Mouse (Mus musculus) heart, postnatal 0 days (tissue): ENCODE measurements around the gene Slc35f6. TPM values are rescaled to one million over a fixed set of nuclear protein-coding genes. Genes with fewer than 3 reads are reported as not detected.

Experiments
- ATAC-seq: fragments of 200-750 bp; cut with Nextera tagmentation; 2 replicates; pipeline ENCODE4 v1.8.0; 2017; ENCODE audit warnings: low read depth, moderate number of reproducible peaks, moderate library complexity; ENCODE audit not compliant: insufficient read depth
- DNase-seq: peaks from one replicate; pipeline ENCODE4 v3.0.0-alpha.2; 2016; ENCODE audit warnings: low spot score
- H3K27ac ChIP-seq: fragments of 300-500 bp; sonication (generic); 2 replicates; pipeline ENCODE4 v1.5.1; 2014; ENCODE audit warnings: low read depth, mild to moderate bottlenecking
- H3K27me3 ChIP-seq: fragments of 300-500 bp; sonication (generic); 2 replicates; pipeline ENCODE4 v1.6.1; 2014; ENCODE audit warnings: low read length, mixed read lengths; ENCODE audit not compliant: control insufficient read depth, insufficient read depth
- H3K36me3 ChIP-seq: fragments of 300-500 bp; sonication (generic); replicated peaks from 2 replicates; pipeline ENCODE4 v1.6.1; 2014; ENCODE audit warnings: low read length, mixed read lengths; ENCODE audit not compliant: control insufficient read depth, insufficient read depth
- H3K4me1 ChIP-seq: fragments of 300-500 bp; sonication (generic); 2 replicates; pipeline ENCODE4 v1.6.1; 2014; ENCODE audit warnings: antibody characterized with exemption; ENCODE audit not compliant: control insufficient read depth, insufficient read depth
- H3K4me2 ChIP-seq: fragments of 300-500 bp; sonication (generic); 2 replicates; pipeline ENCODE4 v1.6.1; 2014; ENCODE audit warnings: low read depth, mild to moderate bottlenecking, low read length, moderate library complexity
- H3K4me3 ChIP-seq: fragments of 300-500 bp; sonication (generic); 2 replicates; pipeline ENCODE4 v1.5.1; 2014; ENCODE audit warnings: low read depth, low read length
- H3K9ac ChIP-seq: fragments of 300-500 bp; sonication (generic); replicated peaks from 2 replicates; pipeline ENCODE4 v1.6.1; 2014; ENCODE audit warnings: low read depth, low read length, mixed read lengths
- H3K9me3 ChIP-seq: fragments of 300-500 bp; sonication (generic); replicated peaks from 2 replicates; pipeline ENCODE4 v1.6.1; 2016; ENCODE audit warnings: low read length; ENCODE audit not compliant: control insufficient read depth
- CTCF ChIP-seq: IDR thresholded peaks from 2 replicates; pipeline ENCODE4 v1.5.1; 2016; ENCODE audit warnings: antibody characterized with exemption, control low read depth, low read depth
- EP300 ChIP-seq: IDR thresholded peaks from 2 replicates; pipeline ENCODE4 v1.6.1; 2016; ENCODE audit warnings: antibody characterized with exemption, low read depth
- WGBS: fragments of 180-500 bp; shearing (Covaris S2); extraction: QIAGEN DNeasy Blood & Tissue Kit; methylation state at CpG from one replicate; pipeline ENCODE4 v1.1.7; 2014; 5-methylcytosine and 5-hydroxymethylcytosine counted together
- polyA plus RNA-seq: library from polyadenylated mRNA; unstranded; fragments of >200 nt; fragmentation: Nextera tagmentation; extraction: Ambion mirVana; gene quantifications from 2 replicates; pipeline ENCODE4 v1.2.1, GENCODE M21; 2015
- total RNA-seq: library from RNA; depleted of rRNA; stranded (reverse); fragments of >200 nt; gene quantifications from 2 replicates; pipeline ENCODE4 v1.2.3, GENCODE M21; 2014; ENCODE audit warnings: low replicate concordance

Slc35f6 gene
- total and polyA plus RNA-seq, 2 experiments from 2014 or later: 30.5 to 86.8 TPM

DNA sequence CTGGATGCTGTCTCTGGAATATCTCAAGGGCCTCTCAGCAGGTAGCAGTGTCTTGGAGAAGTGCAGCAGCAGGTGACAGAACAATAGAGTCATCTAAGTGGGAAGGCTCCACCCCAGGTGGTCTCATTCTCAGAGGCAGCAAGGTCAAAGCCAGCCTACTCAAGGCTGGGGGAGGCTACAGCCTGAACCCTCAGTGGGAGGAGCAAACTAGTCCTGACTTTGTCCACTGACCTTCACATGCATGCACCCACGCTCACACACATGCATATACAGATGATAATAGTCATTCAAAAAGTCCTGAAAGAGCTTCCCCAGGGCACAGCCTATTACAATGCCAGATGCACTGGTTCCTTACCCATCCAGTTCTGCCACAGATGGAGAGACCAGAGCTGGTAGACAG, 12.5 kb downstream of the Slc35f6 start:
- Histone ChIP-seq H3K4me3 (no peak overlapping the region), H3K27me3 (no peaks in the 10 kb centered on the region), H3K4me1 (no peaks in the 10 kb centered on the region), H3K9ac (no peak overlapping the region), H3K36me3 (peaks cover 35% of the 10 kb centered on the region), H3K9me3 (no peaks in the 10 kb centered on the region), H3K27ac (no peak overlapping the region), H3K4me2 (no peak overlapping the region)
- ATAC-seq: 0 out of 2 replicates have a peak, but pooled peaks have one; percentile 19
- TF ChIP-seq CTCF (no peak), EP300 (no peak)
- 68% methylated on average over 1 of the region's 1 CpGs for WGBS
- DNase-seq: no peak

DNA sequence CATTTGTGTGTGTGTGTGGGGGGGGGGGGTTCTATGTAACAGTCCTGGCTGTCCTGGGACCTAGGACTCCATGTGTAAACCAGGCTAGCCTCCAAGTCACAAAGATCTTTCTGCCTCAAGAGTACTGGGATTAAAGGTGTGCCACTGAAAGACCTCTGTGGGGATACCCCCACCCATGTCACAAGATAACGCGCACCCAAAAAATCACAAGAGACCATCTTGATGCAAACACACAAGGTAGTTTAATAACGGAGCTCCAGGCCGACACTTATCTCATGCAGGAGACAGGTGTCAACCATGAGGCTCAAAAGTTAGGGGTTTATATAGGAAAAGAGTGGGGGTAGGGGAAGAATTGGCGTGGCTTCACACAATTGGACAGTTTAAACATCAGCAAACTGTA, 13.1 kb downstream of the Slc35f6 start:
- Histone ChIP-seq H3K27me3 (no peaks in the 10 kb centered on the region), H3K9me3 (no peaks in the 10 kb centered on the region), H3K4me3 (no peak overlapping the region), H3K4me2 (no peak overlapping the region), H3K9ac (no peak overlapping the region), H3K27ac (no peak overlapping the region), H3K36me3 (peaks cover 30% of the 10 kb centered on the region), H3K4me1 (no peaks in the 10 kb centered on the region)
- TF ChIP-seq EP300 (no peak), CTCF (no peak)
- no peak for ATAC-seq
- WGBS: 94% methylated on average over 5 of the region's 5 CpGs
- DNase-seq: no peak

DNA sequence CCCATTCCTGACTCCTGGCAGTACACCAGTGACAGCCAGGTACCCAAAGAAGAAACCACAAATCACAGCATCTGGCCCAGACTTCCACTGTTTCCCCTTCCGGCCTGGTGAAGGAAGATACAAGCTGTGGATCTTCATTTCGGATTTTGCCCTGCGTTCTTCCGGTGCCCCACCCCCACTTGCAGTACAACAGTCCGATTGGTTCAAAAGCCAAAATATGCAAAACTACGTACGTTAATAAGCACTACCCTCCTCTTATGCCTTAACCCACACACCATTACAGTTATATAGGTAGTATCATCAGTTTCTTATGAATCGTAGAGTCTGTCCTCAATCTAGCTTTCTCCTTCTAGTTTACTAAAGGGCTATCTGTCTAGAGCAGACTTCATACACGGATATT, 17.6 kb downstream of the Slc35f6 start:
- Histone ChIP-seq H3K4me3 (no peak overlapping the region), H3K27ac (peak overlapping the region; percentile 95), H3K4me1 (peaks cover 6% of the 10 kb centered on the region), H3K27me3 (no peaks in the 10 kb centered on the region), H3K36me3 (peaks cover 4% of the 10 kb centered on the region; the same call in 1 of the 2 replicates), H3K4me2 (no peak overlapping the region), H3K9me3 (no peaks in the 10 kb centered on the region), H3K9ac (no peak overlapping the region)
- TF ChIP-seq EP300 (no peak), CTCF (no peak)
- no peak for ATAC-seq
- 89% methylated on average over 9 of the region's 9 CpGs for WGBS
- no peak for DNase-seq

DNA sequence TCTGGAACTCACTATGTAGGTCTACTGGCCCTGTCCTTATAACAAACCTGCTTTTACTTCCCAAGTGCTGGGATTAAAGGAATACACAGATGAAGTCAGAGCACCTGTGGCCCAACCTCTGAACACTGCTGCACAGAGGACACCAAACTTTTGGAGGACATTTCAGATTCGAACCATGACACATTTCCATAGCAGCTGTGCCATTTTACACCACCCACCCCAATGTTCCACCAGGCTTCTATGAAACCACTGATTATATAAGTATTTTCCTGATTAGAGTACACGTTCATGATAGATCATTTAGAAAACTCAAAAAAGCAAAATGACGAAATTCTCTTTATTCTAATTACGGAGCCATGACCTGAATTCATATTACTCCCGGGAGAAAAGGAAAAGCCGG, 18.2 kb downstream of the Slc35f6 start:
- Histone ChIP-seq H3K4me2 (peak overlapping the region; percentile 85), H3K9me3 (no peaks in the 10 kb centered on the region), H3K9ac (peak overlapping the region; percentile 41), H3K4me1 (peaks cover 6% of the 10 kb centered on the region), H3K27ac (peak overlapping the region; percentile 95), H3K4me3 (peak overlapping the region; percentile 86), H3K36me3 (peaks cover 6% of the 10 kb centered on the region; the same call in 1 of the 2 replicates), H3K27me3 (no peaks in the 10 kb centered on the region)
- 22% methylated on average over 6 of the region's 6 CpGs for WGBS
- TF ChIP-seq CTCF: no peak
- TF ChIP-seq EP300: no peak
- DNase-seq (no peak), ATAC-seq (peak; percentile 21; the same call in 1 of the 2 replicates)

GRCm38 (mm10) chr5:30666391-30667195, 18.9 kb downstream of the Slc35f6 start, which contains the start of gene Cenpa:
Cenpa (plus strand) TSS chr5:30666777.
- under 1% methylated on average over 40 of the region's 40 CpGs for WGBS
- Histone ChIP-seq H3K4me1 (peaks cover 6% of the 10 kb centered on the region), H3K36me3 (peaks cover 12% of the 10 kb centered on the region; the same call in 1 of the 2 replicates), H3K27me3 (no peaks in the 10 kb centered on the region), H3K4me2 (peak within 1 kb of the TSS; percentile 85), H3K4me3 (peak within 1 kb of the TSS; percentile 86), H3K9me3 (no peaks in the 10 kb centered on the region), H3K9ac (peak within 1 kb of the TSS; percentile 77), H3K27ac (peak within 1 kb of the TSS; percentile 95)
- ATAC-seq (peak; percentile 94), DNase-seq (peak; percentile 97)
- no peak for TF ChIP-seq CTCF
- peak; percentile 77; the same call in 1 of the 2 replicates for TF ChIP-seq EP300
